Mouse (Mus musculus): ENCODE results near the gene Slc22a18.

Gene Slc22a18

DNA sequence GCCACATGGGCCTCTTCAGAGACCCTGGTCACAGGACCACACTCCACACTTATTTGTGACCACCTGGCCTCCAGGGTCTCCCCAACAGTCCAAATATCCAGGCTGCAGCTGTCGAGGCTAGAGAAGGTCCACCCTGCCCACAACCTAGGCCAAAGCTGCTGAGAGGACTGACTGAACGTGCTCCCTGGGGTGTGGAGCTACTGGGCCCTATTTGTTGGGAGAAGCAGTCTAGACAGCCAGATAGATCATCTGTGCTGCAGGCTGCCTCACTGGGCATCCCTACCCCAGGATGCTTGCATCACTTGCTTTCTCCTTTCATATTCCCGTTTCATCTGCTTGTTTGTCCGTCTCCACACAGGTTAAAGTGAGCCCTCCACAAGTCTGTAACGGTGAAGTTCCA lies 11.0 kb upstream of the Slc22a18 start:
- no peak for DNase-seq (ENCODE audit: low spot score in 2 of 2)

DNA sequence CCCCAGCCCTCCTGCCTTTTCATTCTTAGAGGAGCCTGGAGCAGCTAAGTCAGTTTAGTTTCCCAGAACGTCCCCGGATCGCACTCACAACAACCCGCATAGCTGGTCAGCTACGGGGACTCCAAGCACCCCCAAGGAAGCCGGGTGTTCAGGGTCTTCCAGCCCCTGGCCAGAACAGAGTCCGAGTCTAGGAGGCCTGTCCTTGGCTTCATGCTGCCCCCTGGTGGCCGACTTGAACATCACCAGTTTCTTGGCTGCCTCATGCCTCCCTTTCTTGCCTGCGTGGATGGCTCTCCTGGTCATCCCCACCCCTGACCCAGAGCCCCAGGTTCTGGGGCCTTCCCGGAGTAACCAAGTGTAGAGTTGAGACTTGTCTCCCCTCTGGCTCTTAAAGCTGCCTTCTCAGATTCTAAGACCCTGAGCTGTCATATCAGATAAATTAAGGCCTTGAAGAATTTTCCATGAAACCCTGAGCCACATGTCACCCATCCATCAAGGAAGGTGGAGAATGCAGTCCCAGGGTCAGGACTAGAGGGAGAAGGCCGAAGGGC lies 9.6 kb upstream of the Slc22a18 start:
- DNase-seq (ENCODE audit: low spot score in 2 of 2) = peak in 1 of 2 experiments; percentile 22

DNA sequence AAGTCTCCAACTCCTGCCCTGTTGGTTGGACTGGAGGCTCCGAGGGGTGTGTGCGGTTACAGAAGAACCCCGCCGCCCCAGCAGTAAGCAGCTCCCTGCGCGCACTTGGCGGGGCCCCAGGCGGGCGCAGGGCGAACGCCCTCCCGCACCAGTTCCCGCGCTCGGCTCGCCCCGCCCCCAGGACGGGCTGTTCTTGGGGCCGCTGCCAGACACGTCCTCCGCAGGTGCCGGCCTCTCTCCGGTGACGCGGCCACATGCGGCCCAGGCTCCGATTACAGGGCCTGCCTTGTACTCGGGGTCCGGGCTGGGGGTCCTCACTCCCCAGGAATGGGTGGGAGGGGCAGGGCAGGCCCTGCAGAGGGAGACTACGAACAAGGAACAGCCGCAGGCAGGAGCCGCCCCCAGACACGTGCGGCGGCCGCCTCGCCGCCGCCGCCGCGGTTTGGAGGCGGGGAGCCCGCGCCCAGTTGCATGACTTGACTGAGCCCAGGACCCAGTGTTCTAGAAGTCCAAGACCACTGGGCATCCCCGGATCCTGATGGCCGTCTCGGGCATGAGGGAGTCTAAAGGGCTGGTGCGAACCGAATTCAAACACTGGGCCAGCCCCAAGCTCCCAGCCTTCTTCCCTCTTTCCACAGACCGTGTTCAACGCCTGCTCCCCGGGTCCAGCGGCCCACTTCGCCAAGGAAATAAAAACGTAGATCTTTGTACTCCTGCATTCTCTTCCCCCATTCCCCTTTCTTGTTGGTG lies 8.6 kb upstream of the Slc22a18 start:
- peak in 1 of 2 experiments; percentile 16 for DNase-seq (ENCODE audit: low spot score in 2 of 2)

DNA sequence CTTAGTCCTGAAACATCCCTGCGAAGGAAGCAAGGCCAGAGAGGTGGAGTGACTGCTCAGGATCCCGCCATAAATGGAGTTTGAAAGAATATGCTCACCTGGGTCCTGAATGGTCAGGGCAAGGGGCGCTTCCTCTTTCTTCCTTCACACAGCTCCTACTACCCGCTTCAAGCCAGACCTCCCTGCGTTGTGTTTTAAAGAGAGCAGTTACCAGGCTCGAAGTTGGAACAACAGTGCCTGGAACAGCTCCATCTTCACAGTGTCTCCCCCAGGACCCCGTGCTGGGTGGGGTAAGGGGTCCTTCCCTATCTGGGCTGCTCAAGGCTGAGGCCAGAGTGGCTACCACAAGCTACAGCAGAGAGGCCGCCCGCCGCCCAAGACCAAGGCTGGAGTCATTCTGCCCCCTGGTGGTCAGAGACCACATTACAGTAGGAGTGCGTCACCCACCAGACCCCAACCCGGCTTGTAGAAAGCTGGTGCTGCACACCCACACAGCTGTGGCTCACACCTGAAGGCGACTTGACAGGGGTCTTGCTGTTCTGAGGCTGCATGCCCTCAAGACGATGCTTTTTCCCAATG lies 7.3 kb upstream of the Slc22a18 start:
- peak; percentile 34 to 67 for DNase-seq (ENCODE audit: low spot score in 2 of 2)

GRCm38 (mm10) chr7:143467714-143468113 lies 5.8 kb upstream of the Slc22a18 start:
- no peak for DNase-seq (ENCODE audit: low spot score in 2 of 2)

DNA sequence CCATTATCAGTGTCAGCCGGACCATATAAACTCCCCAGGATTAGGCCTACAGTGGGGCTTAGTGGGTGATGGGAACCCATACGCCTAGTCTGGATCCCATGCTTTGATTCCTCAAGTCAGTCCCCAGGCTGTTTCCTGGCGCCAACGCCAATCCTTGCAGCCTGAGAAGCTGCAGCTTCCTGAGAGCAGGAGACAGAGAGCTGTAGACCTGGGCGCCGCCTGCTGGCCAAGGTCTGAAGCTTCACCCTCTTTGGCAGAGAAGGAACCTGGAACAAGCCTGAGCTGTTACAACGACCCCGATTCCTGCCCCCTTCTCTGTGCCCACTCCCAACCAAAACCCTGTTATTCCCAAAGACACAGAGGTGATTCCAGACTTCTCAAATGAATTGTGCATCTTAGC lies 3.6 kb upstream of the Slc22a18 start:
- DNase-seq (ENCODE audit: low spot score in 2 of 2) = peak; percentile 44 to 46

- DNase-seq (ENCODE audit: low spot score in 2 of 2) = no peak
Observed at GRCm38 (mm10) chr7:143474811-143475210, 1.3 kb downstream of the Slc22a18 start.

DNA sequence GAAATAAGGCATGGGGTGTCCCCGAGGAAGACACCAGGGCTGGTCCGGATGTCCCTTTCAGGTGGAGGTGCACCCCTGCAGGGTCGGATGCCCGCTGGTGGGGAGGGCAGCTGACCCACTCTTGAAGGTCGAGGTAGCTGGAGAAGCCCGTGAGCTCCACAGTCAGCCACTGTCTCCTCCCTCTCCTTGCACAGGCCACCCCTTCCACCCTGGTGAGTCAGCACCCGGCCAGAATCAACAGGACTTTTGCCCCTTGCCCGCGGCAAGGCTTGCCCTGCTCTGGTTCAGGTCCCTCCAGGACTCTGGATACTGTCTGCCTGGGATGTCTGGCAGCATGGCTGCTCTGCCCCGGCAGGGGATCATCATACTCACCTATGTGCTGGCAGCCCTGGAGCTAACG lies 2.3 kb downstream of the Slc22a18 start:
- no peak for DNase-seq (ENCODE audit: low spot score in 2 of 2)

DNA sequence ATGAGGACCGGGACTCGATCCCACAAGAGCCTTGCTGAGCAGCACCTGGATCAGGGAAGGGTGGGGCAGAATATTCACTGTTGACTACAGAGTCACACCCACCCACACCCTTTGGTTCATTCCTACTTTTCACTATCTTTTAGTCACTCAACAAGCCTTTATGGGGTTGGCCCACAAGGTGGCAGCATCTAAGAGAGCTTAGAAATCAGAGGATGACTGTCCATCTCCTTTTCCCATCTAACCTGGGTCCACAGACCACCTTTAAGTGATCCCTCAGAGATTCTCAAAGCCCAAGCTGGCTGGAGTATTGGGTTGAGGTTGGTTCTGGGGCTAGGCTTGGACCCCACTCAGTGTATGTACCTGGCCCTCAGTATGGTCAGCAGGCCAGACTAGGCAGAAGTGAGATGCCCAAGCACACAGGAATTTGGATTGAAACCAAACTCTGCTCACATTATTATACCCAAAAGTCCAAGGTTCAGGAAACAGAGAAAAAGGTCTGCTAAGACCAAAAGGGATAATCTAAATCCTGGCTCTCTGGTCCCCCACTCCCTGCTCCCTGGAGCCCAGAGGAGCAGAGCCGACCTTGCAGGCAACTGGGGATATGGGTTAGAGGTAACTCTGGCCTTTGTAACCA lies 3.3 kb downstream of the Slc22a18 start:
- no peak for DNase-seq (ENCODE audit: low spot score in 2 of 2)

DNA sequence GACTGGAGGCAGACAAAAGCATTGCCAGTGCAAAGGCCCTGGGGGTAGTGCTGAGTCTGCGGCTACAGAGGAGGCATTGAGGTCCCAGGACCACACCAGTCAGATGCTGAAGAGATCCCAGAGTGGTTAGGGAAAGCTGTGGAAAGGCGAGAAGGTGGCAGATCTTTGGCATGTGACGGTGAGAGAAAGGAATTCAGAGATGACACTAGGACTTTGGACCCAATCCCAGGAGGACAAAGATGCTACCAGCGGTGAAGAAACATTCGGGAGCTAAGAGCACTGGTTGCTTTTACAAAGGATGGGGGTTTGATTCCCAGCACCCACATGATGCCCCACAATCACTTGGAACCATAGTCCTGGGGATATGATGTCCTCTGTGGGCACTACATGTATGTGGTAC lies 4.3 kb downstream of the Slc22a18 start:
- DNase-seq (ENCODE audit: low spot score in 2 of 2) = no peak

DNA sequence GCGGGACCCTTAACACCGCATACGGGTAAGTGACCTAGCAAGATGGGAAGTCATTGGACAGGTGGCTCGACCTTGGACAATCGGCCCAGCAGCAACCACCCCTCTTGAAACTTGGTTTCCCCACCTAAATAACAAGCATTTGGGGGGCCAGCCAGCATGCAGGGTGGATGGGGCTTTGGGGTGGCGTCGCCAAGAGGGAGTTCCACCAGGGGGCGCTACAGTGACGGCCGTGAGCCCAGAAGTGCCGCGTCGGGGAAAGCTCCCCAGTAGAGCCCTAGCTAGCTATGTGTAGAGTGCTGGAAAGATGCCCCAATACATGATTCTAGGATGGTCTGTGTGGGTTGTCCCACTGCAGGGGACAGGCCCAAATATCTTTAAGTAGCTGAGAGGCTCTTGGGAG lies 7.0 kb downstream of the Slc22a18 start:
- DNase-seq (ENCODE audit: low spot score in 2 of 2) = no peak

DNA sequence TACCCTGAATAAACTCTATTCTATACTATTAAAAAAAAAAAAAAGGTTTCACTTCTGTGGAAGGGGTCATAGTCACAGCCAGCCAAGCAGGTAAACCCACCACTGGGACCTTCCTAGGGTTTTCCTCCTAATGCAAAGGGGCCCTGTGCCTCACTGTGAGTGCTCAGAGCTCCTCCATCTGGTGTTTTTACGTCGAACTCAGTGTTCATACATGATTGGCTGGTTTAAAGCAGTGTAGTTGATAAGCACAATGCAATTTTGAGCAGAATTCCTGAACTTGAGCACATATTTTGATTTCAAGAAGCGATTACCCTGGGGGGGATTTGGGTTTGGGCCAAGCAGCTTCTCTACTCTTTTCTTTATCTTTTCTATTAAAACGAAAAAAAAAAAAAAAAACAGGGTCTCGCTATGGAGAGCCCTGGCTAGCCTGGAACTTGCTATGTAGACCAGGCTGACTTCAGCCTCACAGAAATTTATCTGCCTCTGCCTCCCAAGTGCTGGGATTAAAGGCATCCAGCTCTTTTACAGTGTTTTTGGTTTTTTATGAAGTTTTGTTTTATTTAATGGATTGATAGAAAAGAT lies 8.4 kb downstream of the Slc22a18 start:
- no peak for DNase-seq (ENCODE audit: low spot score in 2 of 2)

DNA sequence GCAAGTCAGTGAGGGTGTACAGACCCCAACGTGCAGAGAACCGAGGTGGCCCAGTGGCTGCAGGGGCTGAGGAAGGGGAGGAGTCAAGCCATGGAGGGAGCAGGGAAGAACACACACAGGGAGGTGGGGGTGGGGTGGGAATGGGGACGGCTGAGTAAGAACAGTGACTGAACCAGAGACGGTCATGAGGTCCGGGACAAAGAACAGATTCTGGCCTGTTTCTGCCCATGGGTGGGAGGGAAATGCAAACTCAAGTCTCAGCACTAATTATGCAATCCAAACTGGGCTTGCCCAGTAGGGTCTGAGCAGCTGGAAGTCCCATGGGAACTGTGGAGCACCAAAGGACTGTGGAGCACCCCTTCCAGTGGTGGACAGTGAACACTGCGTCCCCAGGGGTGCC lies 9.0 kb downstream of the Slc22a18 start:
- DNase-seq (ENCODE audit: low spot score in 2 of 2) = no peak

DNA sequence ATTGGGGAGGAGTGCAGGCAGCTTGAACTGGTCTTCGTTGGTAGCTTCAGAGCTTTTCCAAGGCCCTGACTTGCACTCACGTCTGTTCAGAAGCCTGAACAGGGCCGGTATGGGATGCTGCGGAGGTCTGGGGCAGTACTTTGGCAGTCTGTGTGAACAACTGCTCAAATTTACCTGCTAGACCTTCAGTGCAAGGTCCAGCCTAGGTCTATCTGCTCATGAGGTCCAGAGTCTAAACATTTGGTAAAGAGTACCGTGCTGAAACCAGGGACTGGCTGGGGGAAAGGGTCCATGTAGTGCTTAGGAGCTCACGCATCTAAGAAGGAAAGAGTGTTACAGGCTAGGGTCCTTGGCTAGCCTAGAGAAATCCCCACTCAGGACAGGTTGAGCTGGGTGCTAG lies 16.2 kb downstream of the Slc22a18 start:
- DNase-seq (ENCODE audit: low spot score in 2 of 2) = no peak

DNA sequence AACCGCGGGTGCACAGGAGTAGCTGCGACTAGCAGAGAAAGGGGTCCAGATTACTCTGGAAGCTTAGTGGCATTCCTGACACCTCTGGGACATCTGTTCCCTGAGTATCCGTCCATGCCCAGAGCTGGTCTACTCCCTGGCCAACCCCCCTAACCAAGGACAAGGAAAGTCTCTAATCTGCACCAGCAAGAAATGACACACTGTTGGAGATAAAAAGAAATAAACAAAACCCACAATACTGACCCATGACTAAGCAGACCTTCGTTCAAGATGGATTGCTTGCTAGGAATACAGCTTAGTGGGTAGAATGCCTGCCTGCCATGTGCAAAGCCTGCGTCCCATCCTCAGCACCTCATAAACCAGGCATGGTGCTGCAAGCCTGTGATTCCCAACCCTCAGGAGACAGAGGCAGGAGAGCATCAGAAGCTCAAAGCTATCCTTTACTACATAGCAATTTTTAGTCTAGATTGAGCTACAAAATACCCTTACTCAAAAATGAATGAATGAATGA lies 20.1 kb downstream of the Slc22a18 start:
- DNase-seq (ENCODE audit: low spot score in 2 of 2) = no peak

- DNase-seq (ENCODE audit: low spot score in 2 of 2) = no peak
Observed at GRCm38 (mm10) chr7:143495104-143495961, 21.8 kb downstream of the Slc22a18 start.

DNA sequence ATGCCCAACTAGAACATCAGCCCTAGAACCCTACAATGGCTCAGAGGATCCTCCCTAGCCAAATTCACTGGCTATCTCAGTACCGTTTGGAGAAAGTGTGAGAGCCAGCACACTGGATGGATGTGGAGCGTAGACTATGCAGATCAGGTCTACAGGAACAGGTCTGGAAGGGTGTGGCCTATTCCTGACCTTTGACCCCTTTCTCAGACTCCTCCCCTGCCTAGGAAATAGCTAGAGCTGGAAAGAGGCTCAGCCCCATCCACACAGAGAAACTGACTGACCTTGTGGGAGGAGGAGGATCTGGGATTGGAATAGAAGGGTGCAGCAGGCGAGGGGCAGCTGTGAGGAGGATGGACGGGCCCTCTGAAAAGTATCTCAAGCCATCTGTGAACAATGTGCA lies 25.0 kb downstream of the Slc22a18 start:
- no peak for DNase-seq (ENCODE audit: low spot score in 2 of 2)

DNA sequence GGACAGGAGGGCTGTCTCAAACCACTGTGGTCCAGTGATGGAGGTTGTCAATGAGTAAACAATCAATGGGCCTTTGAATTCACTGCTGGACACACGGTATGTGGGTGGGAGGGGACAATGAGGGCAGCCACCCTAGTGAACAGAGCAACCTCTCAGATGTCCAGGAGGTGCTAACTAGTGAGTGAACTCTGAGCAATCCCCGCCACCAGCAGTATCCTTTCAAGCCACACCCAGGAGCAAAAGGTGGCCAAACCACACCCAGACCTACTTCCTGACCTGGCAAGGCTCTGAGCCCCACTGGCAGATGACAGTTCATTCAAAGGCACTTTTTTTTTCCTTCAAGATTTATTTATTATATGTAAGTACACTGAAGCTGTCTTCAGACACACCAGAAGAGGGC lies 27.4 kb downstream of the Slc22a18 start:
- no peak for DNase-seq (ENCODE audit: low spot score in 2 of 2)

DNA sequence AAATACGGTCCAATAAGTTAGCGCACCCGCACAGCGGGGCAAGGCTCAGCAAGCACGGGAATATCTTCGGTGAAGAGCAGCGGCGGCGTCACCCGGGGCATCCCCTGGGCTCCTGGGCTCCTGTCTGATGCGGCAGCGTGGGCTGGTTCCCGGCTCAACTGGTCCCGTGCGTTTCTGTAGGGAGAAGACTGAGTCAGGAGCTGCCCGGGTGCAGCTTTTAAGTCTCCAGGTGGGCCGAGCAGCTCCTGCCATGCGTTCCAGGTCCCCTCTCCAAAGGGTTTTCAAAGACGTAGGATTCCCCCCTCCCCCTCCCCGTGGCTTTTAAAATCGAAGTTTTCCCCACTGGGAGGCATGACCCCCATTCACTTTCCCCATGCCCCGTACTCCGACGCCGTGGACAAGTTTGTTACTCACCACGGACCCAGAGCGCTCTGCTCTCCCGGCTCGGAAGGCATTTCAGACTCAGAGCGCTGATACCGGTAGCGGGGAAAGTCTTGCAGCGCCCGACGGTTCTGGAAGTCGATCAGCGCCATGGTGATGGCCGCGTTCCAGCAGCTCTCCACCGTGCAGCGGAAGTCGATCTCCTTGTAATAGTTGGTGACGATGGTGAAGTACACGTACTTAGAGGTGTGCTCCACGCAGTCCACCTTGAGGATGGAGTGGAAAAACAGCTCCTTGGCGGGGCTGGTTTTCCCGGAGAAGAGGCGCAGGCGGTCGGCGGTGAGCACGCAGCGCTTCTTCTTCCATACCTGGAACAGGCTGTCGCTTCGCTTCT lies 28.3 kb downstream of the Slc22a18 start:
- no peak for DNase-seq (ENCODE audit: low spot score in 2 of 2)

GRCm38 (mm10) chr7:143502418-143503200 lies 29.1 kb downstream of the Slc22a18 start, which contains the start of gene Phlda2:
Gene Phlda2 (minus strand): TSS chr7:143503150.
- DNase-seq (ENCODE audit: low spot score in 2 of 2) = no peak

Measured in right cerebral cortex, postnatal 36 days (tissue).